Mouse (Mus musculus): ENCODE data around the gene Igfn1.

DNA sequence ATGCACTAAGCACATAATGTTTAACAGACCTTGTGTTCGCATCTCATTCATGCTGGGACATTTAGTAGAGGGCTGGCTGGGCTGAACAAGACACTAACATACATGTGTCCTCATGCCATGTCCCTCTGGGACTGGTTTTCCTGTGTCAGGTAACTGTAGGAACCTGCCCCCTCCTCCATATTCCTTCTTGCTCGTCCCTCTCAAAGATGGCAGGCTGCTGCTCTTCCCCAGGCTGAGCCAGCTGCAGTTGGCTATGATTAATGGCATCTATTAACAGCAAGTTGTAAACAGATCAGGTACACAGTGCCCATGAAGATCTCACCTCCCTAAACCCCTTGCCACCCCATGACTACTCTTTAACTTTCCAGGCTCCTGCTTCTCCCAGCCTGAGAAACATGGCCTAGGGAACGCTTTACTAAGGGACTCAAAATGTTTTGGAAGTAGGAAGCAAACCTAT, at the start of gene Igfn1:
- no peak for TF ChIP-seq CTCF (IDR thresholded peaks at IDR 0.05; ENCODE audit: low read depth)
- TF ChIP-seq EP300 (IDR thresholded peaks at IDR 0.05; ENCODE audit: low read depth) = no peak

All from liver, embryonic 14.5 days (tissue).